Mouse (Mus musculus): ENCODE data around the gene Tmem189. TPM values are rescaled to one million over a fixed set of nuclear protein-coding genes. Genes with fewer than 3 reads are reported as not detected.
A peak's percentile ranks its signal among the peaks of the same experiment; 100 is the strongest.

Gene Tmem189
- polyA plus RNA-seq, 1 experiment from 2014 or later: 40.2 TPM

DNA sequence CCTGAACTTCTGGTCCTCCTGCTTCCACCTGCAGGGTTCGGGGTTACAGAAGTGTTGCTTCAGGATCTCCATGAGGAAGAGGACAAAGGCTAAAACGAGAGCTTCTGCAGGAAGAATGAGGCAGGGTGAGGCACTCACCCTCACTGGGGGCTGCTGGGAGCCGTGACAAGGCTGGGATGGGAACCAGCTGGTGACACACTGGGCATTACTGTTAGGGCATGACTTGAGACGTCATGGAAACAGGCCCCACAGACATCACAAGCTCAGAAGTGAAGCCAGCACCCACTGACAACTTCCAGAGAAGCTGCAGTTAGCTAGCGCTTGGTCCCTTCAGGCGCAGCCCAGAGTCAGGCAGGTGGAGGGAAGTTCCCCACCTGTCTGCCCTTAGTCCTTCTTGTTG lies 89.7 kb downstream of the Tmem189 start:
- 72% methylated on average over 6 of the region's 6 CpGs for WGBS
- peak overlapping the region; percentile 91 for H3K27ac ChIP-seq (replicated peaks)
- H3K9me3 ChIP-seq: no peaks in the 10 kb centered on the region
- peaks cover 93% of the 10 kb centered on the region for H3K4me1 ChIP-seq
- DNase-seq (ENCODE audit: low spot score): no peak
- peaks cover 11% of the 10 kb centered on the region for H3K27me3 ChIP-seq (replicated peaks; ENCODE audit: low read depth, poor library complexity, severe bottlenecking)
- H3K4me3 ChIP-seq: no peak overlapping the region
- H3K36me3 ChIP-seq (replicated peaks): no peaks in the 10 kb centered on the region

GRCm38 (mm10) chr2:167599195-167599594 lies 90.4 kb downstream of the Tmem189 start:
- 49% methylated on average over 5 of the region's 5 CpGs for WGBS
- no peak for DNase-seq (ENCODE audit: low spot score)
- peak overlapping the region; percentile 91 for H3K27ac ChIP-seq (replicated peaks)
- no peak overlapping the region for H3K4me3 ChIP-seq
- no peaks in the 10 kb centered on the region for H3K36me3 ChIP-seq (replicated peaks)
- H3K4me1 ChIP-seq: peaks cover 93% of the 10 kb centered on the region
- H3K9me3 ChIP-seq: no peaks in the 10 kb centered on the region
- H3K27me3 ChIP-seq (replicated peaks; ENCODE audit: low read depth, poor library complexity, severe bottlenecking): peaks cover 5% of the 10 kb centered on the region; the same call in 1 of the 2 replicates

DNA sequence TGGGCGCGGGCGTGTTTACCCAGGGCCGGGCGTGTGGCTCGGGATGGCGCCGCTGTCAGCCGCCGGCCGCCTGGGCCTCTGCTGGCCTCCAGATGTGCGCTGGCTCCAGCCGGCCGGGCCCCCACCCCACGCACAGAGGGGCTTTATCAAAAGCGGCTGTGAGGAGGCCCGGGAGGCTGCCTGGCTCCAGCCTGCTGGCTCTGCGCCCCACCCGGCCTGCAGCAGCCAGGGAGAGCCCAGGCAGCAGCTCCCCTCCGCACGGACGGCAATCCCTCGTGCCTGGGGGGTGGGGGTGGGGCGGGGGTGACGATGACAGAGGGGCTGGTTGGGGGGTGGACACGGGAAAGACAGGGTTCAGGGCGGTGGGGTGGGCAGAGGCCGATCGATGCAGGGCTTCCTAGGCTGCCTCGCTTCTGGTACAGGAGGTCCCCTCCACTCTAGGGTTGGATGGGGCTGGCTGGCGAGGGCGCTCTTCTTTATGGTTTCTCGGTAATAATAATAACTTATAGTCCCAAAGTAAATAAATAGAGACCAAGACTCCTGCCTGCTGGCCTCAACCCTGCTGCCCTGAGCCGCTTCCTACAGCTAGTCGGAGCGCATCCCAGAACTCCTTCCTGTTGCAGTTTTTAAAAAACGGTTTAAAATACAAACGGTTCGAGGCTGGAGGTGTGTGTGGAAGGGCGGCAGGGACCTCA lies 92.0 kb downstream of the Tmem189 start:
- Histone ChIP-seq H3K27me3 (replicated peaks; ENCODE audit: low read depth, poor library complexity, severe bottlenecking) (no peaks in the 10 kb centered on the region; the same call in 1 of the 2 replicates), H3K4me1 (peaks cover 88% of the 10 kb centered on the region), H3K27ac (replicated peaks) (peak overlapping the region; percentile 91), H3K4me3 (peak overlapping the region; percentile 49), H3K9me3 (no peaks in the 10 kb centered on the region), H3K36me3 (replicated peaks) (no peaks in the 10 kb centered on the region)
- 18% methylated on average over 40 of the region's 40 CpGs for WGBS
- DNase-seq (ENCODE audit: low spot score): peak; percentile 94

- DNase-seq (ENCODE audit: low spot score): peak; percentile 58
- peak overlapping the region; percentile 49 for H3K4me3 ChIP-seq
- H3K27ac ChIP-seq (replicated peaks): peak overlapping the region; percentile 91
Observed at GRCm38 (mm10) chr2:167596726-167597491, 92.7 kb downstream of the Tmem189 start.

GRCm38 (mm10) chr2:167596262-167596661 lies 93.4 kb downstream of the Tmem189 start:
- H3K4me1 ChIP-seq: peaks cover 85% of the 10 kb centered on the region
- H3K27ac ChIP-seq (replicated peaks): peak overlapping the region; percentile 91
- H3K27me3 ChIP-seq (replicated peaks; ENCODE audit: low read depth, poor library complexity, severe bottlenecking): no peaks in the 10 kb centered on the region; the same call in 1 of the 2 replicates
- no peak for DNase-seq (ENCODE audit: low spot score)
- WGBS: 21% methylated on average over 4 of the region's 4 CpGs
- no peaks in the 10 kb centered on the region for H3K9me3 ChIP-seq
- H3K36me3 ChIP-seq (replicated peaks): no peaks in the 10 kb centered on the region
- H3K4me3 ChIP-seq: peak overlapping the region; percentile 49

More at GRCm38 (mm10) chr2:167596726-167597491, 92.7 kb downstream of the Tmem189 start:
- H3K9me3 ChIP-seq: no peaks in the 10 kb centered on the region
- no peaks in the 10 kb centered on the region for H3K36me3 ChIP-seq (replicated peaks)
- WGBS: 21% methylated on average over 27 of the region's 27 CpGs
- peaks cover 81% of the 10 kb centered on the region for H3K4me1 ChIP-seq
- no peaks in the 10 kb centered on the region; the same call in 1 of the 2 replicates for H3K27me3 ChIP-seq (replicated peaks; ENCODE audit: low read depth, poor library complexity, severe bottlenecking)

GRCm38 (mm10) chr2:167595761-167596171 lies 93.9 kb downstream of the Tmem189 start:
- DNase-seq (ENCODE audit: low spot score): peak; percentile 92
- peak overlapping the region; percentile 91 for H3K27ac ChIP-seq (replicated peaks)
- peaks cover 82% of the 10 kb centered on the region for H3K4me1 ChIP-seq
- no peaks in the 10 kb centered on the region for H3K36me3 ChIP-seq (replicated peaks)
- peak overlapping the region; percentile 49 for H3K4me3 ChIP-seq
- WGBS: 21% methylated on average over 14 of the region's 14 CpGs
- H3K9me3 ChIP-seq: no peaks in the 10 kb centered on the region
- no peaks in the 10 kb centered on the region; the same call in 1 of the 2 replicates for H3K27me3 ChIP-seq (replicated peaks; ENCODE audit: low read depth, poor library complexity, severe bottlenecking)

DNA sequence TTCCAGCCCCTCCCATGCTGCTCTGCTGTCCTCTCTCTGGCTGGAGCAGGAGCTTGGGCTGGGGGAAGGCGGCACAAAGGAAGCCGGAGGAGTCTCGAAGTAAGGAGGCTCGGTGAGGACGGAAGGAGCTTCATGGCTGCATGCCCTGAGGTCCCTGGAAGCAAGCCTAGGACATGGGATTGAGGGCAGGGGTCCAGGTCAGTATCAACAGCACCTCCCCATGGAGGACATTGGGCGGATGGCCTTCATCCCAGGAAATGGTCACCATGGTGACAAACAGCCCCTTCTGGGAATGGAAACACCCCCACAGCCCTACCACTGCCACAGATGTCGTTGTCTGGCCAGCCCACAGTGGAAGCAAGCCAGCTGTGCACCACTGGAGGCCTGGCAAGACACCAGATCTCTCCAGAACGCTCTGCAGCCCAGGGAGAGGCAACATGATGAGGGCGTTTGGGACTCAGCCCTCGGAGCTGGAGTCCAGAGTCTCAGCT lies 95.1 kb downstream of the Tmem189 start:
- WGBS: 29% methylated on average over 10 of the region's 10 CpGs
- H3K27ac ChIP-seq (replicated peaks): peak overlapping the region; percentile 91

DNA sequence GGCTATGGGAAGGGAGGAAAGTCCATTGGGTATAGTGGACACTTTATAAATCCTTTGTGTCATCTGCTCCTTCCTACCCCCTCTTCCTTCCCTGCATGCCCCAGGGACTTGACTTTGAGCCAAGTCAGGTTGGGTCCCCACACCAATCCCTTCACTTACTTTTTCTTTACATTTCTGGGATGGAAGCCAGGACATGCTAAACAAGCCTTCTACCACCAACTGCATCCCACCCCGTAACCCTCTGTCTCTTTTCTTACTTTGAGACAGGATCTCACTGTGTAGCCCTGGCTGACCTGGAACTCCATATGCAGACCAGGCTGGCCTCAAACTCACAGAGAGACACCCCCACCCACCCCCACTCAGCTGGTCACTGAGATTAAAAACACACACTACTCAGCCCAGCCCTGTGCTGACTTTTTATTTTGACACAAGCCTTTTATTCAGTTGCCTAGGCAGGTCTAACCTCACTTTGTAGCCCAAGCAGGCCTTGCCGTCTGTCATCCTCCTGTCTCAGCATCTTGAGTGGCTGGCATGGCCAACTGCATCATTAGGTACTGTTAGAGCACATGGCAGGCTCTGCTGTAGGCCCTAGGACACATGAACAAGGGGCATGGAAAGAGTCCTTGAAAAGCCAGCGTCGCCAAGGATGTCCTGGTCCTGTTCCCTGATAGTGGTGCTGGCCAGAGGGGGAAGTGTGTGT lies 95.9 kb downstream of the Tmem189 start:
- H3K27ac ChIP-seq (replicated peaks): peak overlapping the region; percentile 91
- H3K4me3 ChIP-seq: 0 out of 2 replicates have a peak overlapping the region, but pooled peaks have one; percentile 13
- DNase-seq (ENCODE audit: low spot score): no peak
- no peaks in the 10 kb centered on the region for H3K9me3 ChIP-seq
- no peaks in the 10 kb centered on the region for H3K36me3 ChIP-seq (replicated peaks)
- WGBS: 83% methylated on average over 4 of the region's 4 CpGs
- peaks cover 76% of the 10 kb centered on the region for H3K4me1 ChIP-seq
- H3K27me3 ChIP-seq (replicated peaks; ENCODE audit: low read depth, poor library complexity, severe bottlenecking): no peaks in the 10 kb centered on the region; the same call in 1 of the 2 replicates

More for the DNA sequence above, 95.1 kb downstream of the Tmem189 start:
- Histone ChIP-seq H3K4me3 (no peak overlapping the region), H3K36me3 (replicated peaks) (no peaks in the 10 kb centered on the region), H3K27me3 (replicated peaks; ENCODE audit: low read depth, poor library complexity, severe bottlenecking) (no peaks in the 10 kb centered on the region; the same call in 1 of the 2 replicates), H3K4me1 (peaks cover 76% of the 10 kb centered on the region), H3K9me3 (no peaks in the 10 kb centered on the region)
- peak; percentile 47 for DNase-seq (ENCODE audit: low spot score)

Small RNA genes lying within 50 kb of the gene (microRNA-seq; reads per million reads assigned to microRNA genes)
- gene Gm22355: not detected

Other genes starting within 250 kb of the Tmem189 start
- gene Rnf114, start 197.2 kb downstream of the Tmem189 start, polyA plus RNA-seq (2016; fragmentation: Nextera tagmentation; extraction: Ambion mirVana): 133 and 142 TPM in 2 replicates
- 19.6 TPM in 2 replicates for gene Spata2, start 196.9 kb downstream of the Tmem189 start, polyA plus RNA-seq (2016; fragmentation: Nextera tagmentation; extraction: Ambion mirVana)
- 86.3 and 93.8 TPM in 2 replicates for gene Snai1, start 151.6 kb downstream of the Tmem189 start, polyA plus RNA-seq (2016; fragmentation: Nextera tagmentation; extraction: Ambion mirVana)
- gene Ube2v1, start 57.7 kb downstream of the Tmem189 start, polyA plus RNA-seq (2016; fragmentation: Nextera tagmentation; extraction: Ambion mirVana): 384 and 394 TPM in 2 replicates
- gene Gm20431, start 28.3 kb downstream of the Tmem189 start, polyA plus RNA-seq (2016; fragmentation: Nextera tagmentation; extraction: Ambion mirVana): 0.68 and 4.9 TPM in 2 replicates
- gene Cebpb, start 907 bp downstream of the Tmem189 start, polyA plus RNA-seq (2016; fragmentation: Nextera tagmentation; extraction: Ambion mirVana): 1.7 and 1.8 TPM in 2 replicates
- gene Ptpn1, start 242.2 kb upstream of the Tmem189 start, polyA plus RNA-seq (2016; fragmentation: Nextera tagmentation; extraction: Ambion mirVana): 66.2 and 71.7 TPM in 2 replicates

All from embryonic facial prominence, embryonic 10.5 days (tissue).